Mouse (Mus musculus): ENCODE measurements around the gene Fam13a. TPM values are rescaled to one million over a fixed set of nuclear protein-coding genes. Genes with fewer than 3 reads are reported as not detected.

The Fam13a gene
- total RNA-seq, 2 experiments from 2014 or later: 11.3 to 13.1 TPM

- DNase-seq (ENCODE audit: low spot score in 2 of 2): no peak
- intact Hi-C loops (cut with DNase I): no loop called here
Observed at GRCm38 (mm10) chr6:59014088-59014759, 10.1 kb downstream of the Fam13a start.

GRCm38 (mm10) chr6:59010792-59011191, 13.6 kb downstream of the Fam13a start:
- DNase-seq (ENCODE audit: low spot score in 2 of 2): peak in 1 of 2 experiments; percentile 23
- intact Hi-C loops (cut with DNase I): no loop called here

- DNase-seq (ENCODE audit: low spot score in 2 of 2): no peak
- intact Hi-C loops (cut with DNase I): no loop called here
Observed at GRCm38 (mm10) chr6:59004630-59005029, 19.7 kb downstream of the Fam13a start.

- intact Hi-C loops (cut with DNase I): no loop called here
- DNase-seq (ENCODE audit: low spot score in 2 of 2): peak in 1 of 2 experiments; percentile 31
Observed at GRCm38 (mm10) chr6:58999044-58999453, 25.3 kb downstream of the Fam13a start.

- intact Hi-C loops (cut with DNase I): no loop called here
- DNase-seq (ENCODE audit: low spot score in 2 of 2): no peak
Observed at GRCm38 (mm10) chr6:58998528-58998927, 25.8 kb downstream of the Fam13a start.

GRCm38 (mm10) chr6:58989149-58989548, 35.2 kb downstream of the Fam13a start:
- no peak for DNase-seq (ENCODE audit: low spot score in 2 of 2)
- intact Hi-C loops (cut with DNase I): no loop called here

GRCm38 (mm10) chr6:58988706-58989105, 35.6 kb downstream of the Fam13a start:
- DNase-seq (ENCODE audit: low spot score in 2 of 2): no peak
- intact Hi-C loops (cut with DNase I): no loop called here

GRCm38 (mm10) chr6:58987166-58987565, 37.2 kb downstream of the Fam13a start:
- no peak for DNase-seq (ENCODE audit: low spot score in 2 of 2)
- intact Hi-C loops (cut with DNase I): no loop called here

GRCm38 (mm10) chr6:58985186-58985585, 39.2 kb downstream of the Fam13a start:
- intact Hi-C loops (cut with DNase I): no loop called here
- DNase-seq (ENCODE audit: low spot score in 2 of 2): no peak

GRCm38 (mm10) chr6:58975249-58975648, 49.1 kb downstream of the Fam13a start:
- no peak for DNase-seq (ENCODE audit: low spot score in 2 of 2)
- intact Hi-C loops (cut with DNase I): no loop called here

GRCm38 (mm10) chr6:58974428-58974827, 49.9 kb downstream of the Fam13a start:
- intact Hi-C loops (cut with DNase I): no loop called here
- no peak for DNase-seq (ENCODE audit: low spot score in 2 of 2)

- intact Hi-C loops (cut with DNase I): no loop called here
- DNase-seq (ENCODE audit: low spot score in 2 of 2): no peak
Observed at GRCm38 (mm10) chr6:58972873-58973272, 51.5 kb downstream of the Fam13a start.

- intact Hi-C loops (cut with DNase I): no loop called here
- DNase-seq (ENCODE audit: low spot score in 2 of 2): no peak
Observed at GRCm38 (mm10) chr6:58968272-58968671, 56.1 kb downstream of the Fam13a start.

- peak in 1 of 2 experiments; percentile 9 for DNase-seq (ENCODE audit: low spot score in 2 of 2)
- intact Hi-C loops (cut with DNase I): no loop called here
Observed at GRCm38 (mm10) chr6:58965071-58965831, 59.1 kb downstream of the Fam13a start.

GRCm38 (mm10) chr6:58964565-58964964, 59.8 kb downstream of the Fam13a start:
- intact Hi-C loops (cut with DNase I): no loop called here
- DNase-seq (ENCODE audit: low spot score in 2 of 2): peak in 1 of 2 experiments; percentile 31

- intact Hi-C loops (cut with DNase I): no loop called here
- DNase-seq (ENCODE audit: low spot score in 2 of 2): no peak
Observed at GRCm38 (mm10) chr6:58964091-58964490, 60.3 kb downstream of the Fam13a start.

- intact Hi-C loops (cut with DNase I): no loop called here
- DNase-seq (ENCODE audit: low spot score in 2 of 2): no peak
Observed at GRCm38 (mm10) chr6:58962691-58963090, 61.7 kb downstream of the Fam13a start.

- intact Hi-C loops (cut with DNase I): no loop called here
- DNase-seq (ENCODE audit: low spot score in 2 of 2): no peak
Observed at GRCm38 (mm10) chr6:58960523-58960922, 63.8 kb downstream of the Fam13a start.

GRCm38 (mm10) chr6:58951128-58951992, 73.0 kb downstream of the Fam13a start:
- no peak for DNase-seq (ENCODE audit: low spot score in 2 of 2)
- intact Hi-C loops (cut with DNase I): no loop called here

- intact Hi-C loops (cut with DNase I): no loop called here
- no peak for DNase-seq (ENCODE audit: low spot score in 2 of 2)
Observed at GRCm38 (mm10) chr6:58950410-58950809, 73.9 kb downstream of the Fam13a start.
